Mouse (Mus musculus) stomach, postnatal 0 days (tissue): ENCODE results near the gene Xrcc6. TPM values are rescaled to one million over a fixed set of nuclear protein-coding genes. Genes with fewer than 3 reads are reported as not detected.

Experiments used
- ATAC-seq: fragments of 200-750 bp; cut with Nextera tagmentation; 2 replicates; pipeline ENCODE4 v1.8.0; 2017; ENCODE audit not compliant: low FRiP score, low TSS enrichment
- DNase-seq: peaks from one replicate; pipeline ENCODE4 v3.0.0-alpha.2; 2016; ENCODE audit warnings: low spot score
- H3K27ac ChIP-seq: fragments of 300-500 bp; sonication (generic); replicated peaks from 2 replicates; pipeline ENCODE4 v1.5.1; 2014; ENCODE audit warnings: mild to moderate bottlenecking, control low read depth
- H3K27me3 ChIP-seq: fragments of 300-500 bp; sonication (generic); 2 replicates; pipeline ENCODE4 v1.6.1; 2014; ENCODE audit warnings: low read length; ENCODE audit not compliant: control insufficient read depth, insufficient read depth
- H3K36me3 ChIP-seq: fragments of 300-500 bp; sonication (generic); 2 replicates; pipeline ENCODE4 v1.6.1; 2014; ENCODE audit warnings: low read length, mixed read lengths; ENCODE audit not compliant: control insufficient read depth, insufficient read depth
- H3K4me1 ChIP-seq: fragments of 300-500 bp; sonication (generic); replicated peaks from 2 replicates; pipeline ENCODE4 v1.6.1; 2014; ENCODE audit warnings: antibody characterized with exemption; ENCODE audit not compliant: control insufficient read depth, insufficient read depth
- H3K4me2 ChIP-seq: fragments of 300-500 bp; sonication (generic); replicated peaks from 2 replicates; pipeline ENCODE4 v1.6.1; 2014; ENCODE audit warnings: low read depth, mild to moderate bottlenecking, control low read depth, moderate library complexity
- H3K4me3 ChIP-seq: fragments of 300-500 bp; sonication (generic); 2 replicates; pipeline ENCODE4 v1.5.1; 2014; ENCODE audit warnings: low read depth, low read length, control low read depth
- H3K9ac ChIP-seq: fragments of 300-500 bp; sonication (generic); 2 replicates; pipeline ENCODE4 v1.6.1; 2014; ENCODE audit warnings: mild to moderate bottlenecking, low read length, control low read depth, mixed read lengths
- H3K9me3 ChIP-seq: fragments of 300-500 bp; sonication (generic); 2 replicates; pipeline ENCODE4 v1.6.1; 2016; ENCODE audit warnings: low read length; ENCODE audit not compliant: control insufficient read depth
- CTCF ChIP-seq: IDR thresholded peaks from 2 replicates; pipeline ENCODE4 v1.5.1; 2016; ENCODE audit warnings: antibody characterized with exemption, low read depth, mild to moderate bottlenecking, moderate library complexity
- EP300 ChIP-seq: optimal IDR thresholded peaks from 2 replicates; pipeline ENCODE3; 2016; ENCODE audit warnings: antibody characterized with exemption
- WGBS: fragments of 180-500 bp; shearing (Covaris S2); extraction: QIAGEN DNeasy Blood & Tissue Kit; methylation state at CpG from one replicate; pipeline ENCODE4 v1.1.7; 2014; 5-methylcytosine and 5-hydroxymethylcytosine counted together
- polyA plus RNA-seq: library from polyadenylated mRNA; unstranded; fragments of >200 nt; fragmentation: Nextera tagmentation; extraction: Ambion mirVana; gene quantifications from 2 replicates; pipeline ENCODE4 v1.2.1, GENCODE M21; 2015

Gene Xrcc6
- polyA plus RNA-seq, 1 experiment from 2014 or later, result 30.4 TPM

GRCm38 (mm10) chr15:82071816-82072469, 84.3 kb downstream of the Xrcc6 start:
- WGBS, result 88% methylated on average over 26 of the region's 26 CpGs
- no peak for DNase-seq
- Histone ChIP-seq H3K27ac (no peak overlapping the region), H3K4me3 (no peak overlapping the region), H3K4me2 (no peak overlapping the region), H3K9ac (no peak overlapping the region), H3K9me3 (no peaks in the 10 kb centered on the region), H3K4me1 (no peaks in the 10 kb centered on the region), H3K27me3 (peaks cover 10% of the 10 kb centered on the region; the same call in 1 of the 2 replicates), H3K36me3 (no peaks in the 10 kb centered on the region)
- no peak for TF ChIP-seq CTCF
- no peak for TF ChIP-seq EP300
- no peak for ATAC-seq

- no peak overlapping the region for H3K27ac ChIP-seq
- WGBS, result 62% methylated on average over 7 of the region's 7 CpGs
- H3K9ac ChIP-seq, result no peak overlapping the region
- no peaks in the 10 kb centered on the region for H3K9me3 ChIP-seq
- ATAC-seq (no peak), DNase-seq (no peak)
- H3K36me3 ChIP-seq, result no peaks in the 10 kb centered on the region
- H3K4me1 ChIP-seq, result no peaks in the 10 kb centered on the region
- peaks cover 10% of the 10 kb centered on the region; the same call in 1 of the 2 replicates for H3K27me3 ChIP-seq
- no peak overlapping the region for H3K4me3 ChIP-seq
- no peak overlapping the region for H3K4me2 ChIP-seq
- TF ChIP-seq CTCF (no peak), EP300 (no peak)
These were observed 85.9 kb downstream of the Xrcc6 start for GRCm38 (mm10) chr15:82073490-82073889.

- Histone ChIP-seq H3K9me3 (no peaks in the 10 kb centered on the region), H3K4me2 (no peak overlapping the region), H3K36me3 (no peaks in the 10 kb centered on the region), H3K4me3 (no peak overlapping the region), H3K9ac (no peak overlapping the region), H3K27me3 (no peaks in the 10 kb centered on the region), H3K4me1 (no peaks in the 10 kb centered on the region), H3K27ac (no peak overlapping the region)
- WGBS, result 55% methylated on average over 10 of the region's 10 CpGs
- ATAC-seq, result no peak
- no peak for DNase-seq
- TF ChIP-seq EP300, result no peak
- no peak for TF ChIP-seq CTCF
These were observed 92.2 kb downstream of the Xrcc6 start for GRCm38 (mm10) chr15:82079883-82080282.

- 0 out of 2 replicates have a peak, but pooled peaks have one; percentile 45 for ATAC-seq
- no peaks in the 10 kb centered on the region for H3K4me1 ChIP-seq
- peak; percentile 39 for DNase-seq
- no peaks in the 10 kb centered on the region for H3K27me3 ChIP-seq
- no peak overlapping the region for H3K4me3 ChIP-seq
- no peaks in the 10 kb centered on the region for H3K36me3 ChIP-seq
- 32% methylated on average over 7 of the region's 7 CpGs for WGBS
- no peaks in the 10 kb centered on the region for H3K9me3 ChIP-seq
- H3K27ac ChIP-seq, result no peak overlapping the region
- TF ChIP-seq EP300 (no peak), CTCF (peak; percentile 70)
- H3K4me2 ChIP-seq, result no peak overlapping the region
- H3K9ac ChIP-seq, result no peak overlapping the region
These were observed 93.5 kb downstream of the Xrcc6 start for GRCm38 (mm10) chr15:82081161-82081560.

- no peaks in the 10 kb centered on the region for H3K36me3 ChIP-seq
- H3K4me2 ChIP-seq, result no peak overlapping the region
- H3K27ac ChIP-seq, result no peak overlapping the region
- no peak overlapping the region for H3K9ac ChIP-seq
- H3K27me3 ChIP-seq, result no peaks in the 10 kb centered on the region
- 80% methylated on average over 9 of the region's 9 CpGs for WGBS
- H3K4me1 ChIP-seq, result no peaks in the 10 kb centered on the region
- DNase-seq (no peak), ATAC-seq (no peak)
- H3K4me3 ChIP-seq, result no peak overlapping the region
- TF ChIP-seq CTCF (no peak), EP300 (no peak)
- H3K9me3 ChIP-seq, result no peaks in the 10 kb centered on the region
These were observed 98.0 kb downstream of the Xrcc6 start for GRCm38 (mm10) chr15:82085606-82086005.

GRCm38 (mm10) chr15:82086131-82086530, 98.5 kb downstream of the Xrcc6 start:
- no peak overlapping the region for H3K4me2 ChIP-seq
- no peaks in the 10 kb centered on the region for H3K4me1 ChIP-seq
- ATAC-seq (peak; percentile 72), DNase-seq (peak; percentile 33)
- no peaks in the 10 kb centered on the region for H3K36me3 ChIP-seq
- no peaks in the 10 kb centered on the region for H3K9me3 ChIP-seq
- no peaks in the 10 kb centered on the region for H3K27me3 ChIP-seq
- no peak for TF ChIP-seq EP300
- TF ChIP-seq CTCF, result no peak
- H3K27ac ChIP-seq, result no peak overlapping the region
- 57% methylated on average over 12 of the region's 12 CpGs for WGBS
- no peak overlapping the region for H3K4me3 ChIP-seq
- no peak overlapping the region for H3K9ac ChIP-seq
